Mouse (Mus musculus) bone marrow macrophage, adult 2 months (primary cell): ENCODE data around the gene Hipk2.

Experiments used
- CTCF ChIP-seq: IDR thresholded peaks from 2 replicates; pipeline ENCODE4 v1.5.1; 2012; ENCODE audit warnings: low read depth, mild to moderate bottlenecking, low read length, moderate library complexity
- POLR2A ChIP-seq: IDR thresholded peaks from 2 replicates; pipeline ENCODE4 v1.6.1; 2012; ENCODE audit warnings: mild to moderate bottlenecking, low read depth, low read length, borderline replicate concordance

- TF ChIP-seq CTCF: no peak
- TF ChIP-seq POLR2A: no peak
Measured at GRCm38 (mm10) chr6:38692556-38692955, 183.4 kb downstream of the Hipk2 start.
